Mouse (Mus musculus) lung, postnatal 0 days (tissue): ENCODE data around the gene Gpr37l1.

Source experiments
- CTCF ChIP-seq: IDR thresholded peaks from 2 replicates; pipeline ENCODE4 v1.5.1; 2016; ENCODE audit warnings: antibody characterized with exemption, mild to moderate bottlenecking
- EP300 ChIP-seq: IDR thresholded peaks from 2 replicates; pipeline ENCODE4 v1.6.1; 2016; ENCODE audit warnings: antibody characterized with exemption, mild to moderate bottlenecking, control low read depth

GRCm38 (mm10) chr1:135112661-135113060 is 54.8 kb downstream of the Gpr37l1 start:
- TF ChIP-seq CTCF (peak; percentile 95), EP300 (no peak)
